Mouse (Mus musculus) forebrain, embryonic 13.5 days (tissue): ENCODE measurements around the gene Npc1l1. TPM values are rescaled to one million over a fixed set of nuclear protein-coding genes. Genes with fewer than 3 reads are reported as not detected.

Experiments
- polyA plus RNA-seq: library from polyadenylated mRNA; unstranded; fragments of >200 nt; fragmentation: Nextera tagmentation; extraction: Ambion mirVana; gene quantifications from 2 replicates; pipeline ENCODE4 v1.2.1, GENCODE M21; 2015

Npc1l1 gene
- polyA plus RNA-seq, 1 experiment from 2014 or later = 0.04 TPM

Other genes with a start within 250 kb of the Npc1l1 start
- gene Camk2b, start 163.8 kb downstream of the Npc1l1 start, polyA plus RNA-seq = 26.1 and 32.8 TPM in 2 replicates
- 0.69 and 0.79 TPM in 2 replicates for gene A730071L15Rik, start 30.1 kb downstream of the Npc1l1 start, polyA plus RNA-seq
- gene Nudcd3, start 29.7 kb downstream of the Npc1l1 start, polyA plus RNA-seq = 57.0 and 65.3 TPM in 2 replicates
- 84.2 and 92.6 TPM in 2 replicates for gene Ddx56, start 37.6 kb upstream of the Npc1l1 start, polyA plus RNA-seq
- 154 and 155 TPM in 2 replicates for gene Tmed4, start 44.7 kb upstream of the Npc1l1 start, polyA plus RNA-seq
- gene Ogdh, start 61.5 kb upstream of the Npc1l1 start, polyA plus RNA-seq = 71.2 and 85.4 TPM in 2 replicates
- 29.1 and 31.1 TPM in 2 replicates for gene Zmiz2, start 158.9 kb upstream of the Npc1l1 start, polyA plus RNA-seq
- 4,373 and 4,619 TPM in 2 replicates for gene Ppia, start 185.3 kb upstream of the Npc1l1 start, polyA plus RNA-seq
- gene H2afv, start 214.3 kb upstream of the Npc1l1 start, polyA plus RNA-seq = 942 and 1,061 TPM in 2 replicates
- gene Purb, start 245.8 kb upstream of the Npc1l1 start, polyA plus RNA-seq = 13.9 and 14.8 TPM in 2 replicates